Mouse (Mus musculus) myocyte (in vitro differentiated cells): Measurements from ENCODE around the gene Cog5.

Experiments
- E2F4 ChIP-seq: IDR thresholded peaks from one replicate; pipeline ENCODE4 v1.6.1; 2011; ENCODE audit warnings: mild to moderate bottlenecking, control low read depth, moderate library complexity; ENCODE audit not compliant: insufficient read depth
- MAX ChIP-seq: IDR thresholded peaks from one replicate; pipeline ENCODE4 v1.6.1; 2011; ENCODE audit warnings: low read depth, mild to moderate bottlenecking, control low read depth
- MYOD1 ChIP-seq, 3 experiments: IDR thresholded peaks; one replicate each; pipeline ENCODE4 v1.6.1; 2011; ENCODE audit warnings: control low read depth in 2 of 3, low read depth in 2 of 3, mild to moderate bottlenecking in 2 of 3, moderate library complexity in 1 of 3; ENCODE audit not compliant: insufficient read length in 2 of 3, control insufficient read depth in 1 of 3
- POLR2A ChIP-seq: IDR thresholded peaks from one replicate; pipeline ENCODE4 v1.6.1; 2011; ENCODE audit warnings: low read depth, mild to moderate bottlenecking, control low read depth, moderate library complexity; ENCODE audit not compliant: insufficient read length
- POLR2AphosphoS2 ChIP-seq: IDR thresholded peaks from one replicate; pipeline ENCODE4 v1.6.1; 2011; ENCODE audit warnings: low read depth, control low read depth; ENCODE audit not compliant: insufficient read length
- SRF ChIP-seq: IDR thresholded peaks from one replicate; pipeline ENCODE4 v1.6.1; 2011; ENCODE audit warnings: low read depth; ENCODE audit not compliant: control insufficient read depth, insufficient read length
- TCF12 ChIP-seq: IDR thresholded peaks from one replicate; pipeline ENCODE4 v1.6.1; 2011; ENCODE audit warnings: mild to moderate bottlenecking, control low read depth; ENCODE audit not compliant: poor library complexity, insufficient read depth, severe bottlenecking
- USF1 ChIP-seq: IDR thresholded peaks from one replicate; pipeline ENCODE4 v1.6.1; 2011; ENCODE audit warnings: low read depth, mild to moderate bottlenecking, control low read depth, moderate library complexity

- TF ChIP-seq E2F4 (no peak), USF1 (no peak), MAX (no peak), POLR2AphosphoS2 (no peak), POLR2A (no peak), MYOD1 (IDR thresholded peaks at IDR 0.05; ENCODE audit: control insufficient read depth in 1 of 3, insufficient read length in 2 of 3, low read depth in 2 of 3) (no peak), SRF (no peak), TCF12 (no peak)
Measured at GRCm38 (mm10) chr12:31885084-31885483, 230.4 kb downstream of the Cog5 start.
